Mouse (Mus musculus): ENCODE measurements at regions not wholly inside any gene's neighbourhood (a gene's known extent, or its start where the extent isn't known, plus 50 kb on each side); places are given as distances from the start of the nearest gene placed in this dataset.

GRCm38 (mm10) chr15:61242161-61242681 lies 319.4 kb upstream of the A1bg start:
- no peak for TF ChIP-seq CTCF (IDR thresholded peaks at IDR 0.05; ENCODE audit: low read depth, low read length)
- TF ChIP-seq POLR2A (IDR thresholded peaks at IDR 0.05; ENCODE audit: extremely low read depth, insufficient read depth, low read length): no peak

Data from liver, adult 2 months (tissue).